9 mouse cellular contexts compared by ENCODE assay signal in the genomic region with DNA sequence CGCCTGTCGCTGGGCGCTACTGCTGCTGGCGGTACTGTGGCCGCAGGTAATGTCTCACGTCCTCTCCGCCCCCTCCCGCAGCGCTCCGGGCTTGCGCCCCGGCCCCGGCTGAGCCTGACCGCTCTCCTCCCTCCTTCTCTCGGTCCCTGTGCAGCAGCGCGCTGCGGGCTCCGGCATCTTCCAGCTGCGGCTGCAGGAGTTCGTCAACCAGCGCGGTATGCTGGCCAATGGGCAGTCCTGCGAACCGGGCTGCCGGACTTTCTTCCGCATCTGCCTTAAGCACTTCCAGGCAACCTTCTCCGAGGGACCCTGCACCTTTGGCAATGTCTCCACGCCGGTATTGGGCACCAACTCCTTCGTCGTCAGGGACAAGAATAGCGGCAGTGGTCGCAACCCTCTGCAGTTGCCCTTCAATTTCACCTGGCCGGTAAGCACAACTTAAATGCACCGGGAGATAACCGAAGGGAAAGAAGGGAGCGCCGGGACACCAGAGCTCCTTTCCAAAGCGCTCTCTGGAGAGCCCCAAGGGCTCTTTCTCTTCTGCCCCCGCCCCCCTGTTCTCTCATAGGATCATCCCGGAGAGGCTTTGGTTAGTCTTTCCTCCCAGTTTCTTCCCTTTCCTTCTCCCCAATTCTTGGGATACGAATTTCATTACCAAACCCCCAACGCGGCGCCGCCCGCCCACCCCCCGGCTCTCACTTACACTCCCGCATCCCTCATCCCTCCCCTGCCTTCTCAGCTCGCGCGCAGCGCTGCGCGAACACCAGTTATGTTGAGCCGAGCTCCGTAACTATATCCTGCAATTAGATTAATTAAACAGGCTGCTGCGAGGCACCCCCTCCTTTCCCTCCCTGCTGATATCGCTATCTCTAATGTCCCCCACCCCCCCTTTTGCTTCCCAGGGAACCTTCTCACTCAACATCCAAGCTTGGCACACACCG. TPM values are rescaled to one million over a fixed set of nuclear protein-coding genes. Genes with fewer than 3 reads are reported as not detected.
DNase-seq lines count a peak whose midpoint lies in the region; ATAC-seq and TF ChIP-seq lines count a peak whose summit lies in the region.
"Had no signal": no experiment of that assay in that cellular context is flagged by ENCODE, and none has a peak within 500 bp of the region (broad histone marks: within the 10 kb centered on the region; RNA-seq: fewer than 3 reads in every experiment).

No protein-coding gene starts in this region.

- no peaks in the 10 kb centered on the region for H3K9me3 ChIP-seq in heart, embryonic 16.5 days (replicated peaks; ENCODE audit: control insufficient read depth, low read length)
- no peaks in the 10 kb centered on the region for H3K9me3 ChIP-seq in liver, embryonic 11.5 days (ENCODE audit: control insufficient read depth, low read length)
- no peaks in the 10 kb centered on the region for H3K9me3 ChIP-seq in stomach, embryonic 15.5 days

- DNase-seq in left cerebral cortex, adult 2 months (ENCODE audit: extremely low spot score in 1 of 2, low spot score in 2 of 2) = no peak
- DNase-seq in left cerebral cortex, postnatal 36 days (ENCODE audit: low spot score in 2 of 2) = no peak
- DNase-seq in brain, adult 2 months (ENCODE audit: low read depth, low spot score) = peak; percentile 14
- DNase-seq in liver, embryonic 11.5 days (ENCODE audit: low spot score) = peak; percentile 52
- DNase-seq in adrenal gland, postnatal 14 days = no peak
- DNase-seq in layer of hippocampus, adult 9-10 months (ENCODE audit: low spot score) = no peak

- no peak for ATAC-seq in heart, embryonic 16.5 days (replicated peaks; ENCODE audit: extremely low read depth, insufficient read depth, low FRiP score)
- no peak for ATAC-seq in liver, embryonic 11.5 days (replicated peaks; ENCODE audit: low FRiP score)
- no peak for ATAC-seq in stomach, embryonic 15.5 days (ENCODE audit: insufficient read depth, low FRiP score, low read depth)

- H3K4me3 ChIP-seq in left cerebral cortex, adult 2 months = peak overlapping the region; percentile 50
- peak overlapping the region; percentile 65 for H3K4me3 ChIP-seq in heart, embryonic 16.5 days (ENCODE audit: low read length)
- H3K4me3 ChIP-seq in liver, embryonic 11.5 days (ENCODE audit: low read depth, low read length) = peak overlapping the region; percentile 59
- peak overlapping the region; percentile 52 for H3K4me3 ChIP-seq in stomach, embryonic 15.5 days (replicated peaks)

- under 1% methylated on average over 60 of the region's 61 CpGs for WGBS in heart, embryonic 16.5 days
- 2% methylated on average over 52 of the region's 61 CpGs for WGBS in liver, embryonic 11.5 days
- WGBS in stomach, embryonic 15.5 days = under 1% methylated on average over 61 of the region's 61 CpGs

- TF ChIP-seq CTCF in left cerebral cortex, adult 2 months (IDR thresholded peaks at IDR 0.05) = no peak

- no peaks in the 10 kb centered on the region for H3K36me3 ChIP-seq in heart, embryonic 16.5 days (ENCODE audit: control insufficient read depth, insufficient read depth)
- no peaks in the 10 kb centered on the region for H3K36me3 ChIP-seq in liver, embryonic 11.5 days (ENCODE audit: control insufficient read depth, insufficient read depth, low read length)
- no peaks in the 10 kb centered on the region for H3K36me3 ChIP-seq in stomach, embryonic 15.5 days

- H3K9ac ChIP-seq in heart, embryonic 16.5 days (ENCODE audit: low read length) = peak overlapping the region; percentile 77
- peak overlapping the region; percentile 40; the same call in 1 of the 2 replicates for H3K9ac ChIP-seq in liver, embryonic 11.5 days (ENCODE audit: low read depth, low read length)
- H3K9ac ChIP-seq in stomach, embryonic 15.5 days = peak overlapping the region; percentile 37

- peaks cover 70% of the 10 kb centered on the region for H3K27me3 ChIP-seq in heart, embryonic 16.5 days (ENCODE audit: control insufficient read depth, insufficient read depth, low read length)
- peaks cover 89% of the 10 kb centered on the region for H3K27me3 ChIP-seq in liver, embryonic 11.5 days (replicated peaks; ENCODE audit: control insufficient read depth, insufficient read depth, low read length)
- H3K27me3 ChIP-seq in stomach, embryonic 15.5 days (replicated peaks) = peaks cover 71% of the 10 kb centered on the region

- peak overlapping the region; percentile 44; the same call in 1 of the 2 replicates for H3K27ac ChIP-seq in left cerebral cortex, adult 2 months
- peak overlapping the region; percentile 61 for H3K27ac ChIP-seq in heart, embryonic 16.5 days (ENCODE audit: low read length)
- no peak overlapping the region for H3K27ac ChIP-seq in liver, embryonic 11.5 days (ENCODE audit: low read depth, low read length)
- H3K27ac ChIP-seq in stomach, embryonic 15.5 days = peak overlapping the region; percentile 55; the same call in 1 of the 2 replicates

- peaks cover 26% of the 10 kb centered on the region for H3K4me1 ChIP-seq in heart, embryonic 16.5 days (ENCODE audit: control insufficient read depth, insufficient read depth, low read length)
- peaks cover 54% of the 10 kb centered on the region for H3K4me1 ChIP-seq in liver, embryonic 11.5 days (replicated peaks; ENCODE audit: control insufficient read depth, insufficient read depth, low read length)
- H3K4me1 ChIP-seq in stomach, embryonic 15.5 days = peaks cover 54% of the 10 kb centered on the region

- peak overlapping the region; percentile 85 for H3K4me2 ChIP-seq in heart, embryonic 16.5 days (ENCODE audit: low read depth, low read length)
- peak overlapping the region; percentile 88 for H3K4me2 ChIP-seq in liver, embryonic 11.5 days
- H3K4me2 ChIP-seq in stomach, embryonic 15.5 days = peak overlapping the region; percentile 96

- intact Hi-C loops in left cerebral cortex, adult 2 months (cut with DNase I) = no loop called here
- intact Hi-C loops in left cerebral cortex, postnatal 36 days (cut with DNase I) = loop anchor here (5.0 kb wide), 1 partner anchor 86 kb away; no protein-coding TSS in a partner anchor

RNA-seq across cellular contexts. Expression of a gene that starts 0.8 kb away (rescaled TPM):
- total RNA-seq in left cerebral cortex, adult 2 months (2021) = 1 to 10 TPM; 2.3 to 2.4 TPM
- 1 to 10 TPM; 3.2 to 3.8 TPM for total RNA-seq in left cerebral cortex, postnatal 36 days (2021)
- polyA plus RNA-seq in heart, embryonic 16.5 days (2015; fragmentation: Nextera tagmentation; extraction: Ambion mirVana) = 14.1 TPM in 2 replicates
- 5.3 and 5.9 TPM in 2 replicates for polyA plus RNA-seq in liver, embryonic 11.5 days (2014; fragmentation: Nextera tagmentation; extraction: Ambion mirVana)
- polyA plus RNA-seq in stomach, embryonic 15.5 days (2015; fragmentation: Nextera tagmentation; extraction: Ambion mirVana) = 7.0 and 8.7 TPM in 2 replicates
- total RNA-seq in adrenal gland, postnatal 14 days (2021) = 13.7 and 14.4 TPM in 2 replicates
- total RNA-seq: neutrophil, adult 5-6 weeks had no signal

RNA-seq across cellular contexts. Expression of a gene that starts 24.6 kb away (rescaled TPM):
- total RNA-seq in left cerebral cortex, adult 2 months (2021) = 1 to 10 TPM; 7.5 to 8.7 TPM
- 1 to 10 TPM; 8.2 to 8.9 TPM for total RNA-seq in left cerebral cortex, postnatal 36 days (2021)
- 0.42 and 0.50 TPM in 2 replicates for polyA plus RNA-seq in heart, embryonic 16.5 days (2015; fragmentation: Nextera tagmentation; extraction: Ambion mirVana)
- polyA plus RNA-seq in liver, embryonic 11.5 days (2014; fragmentation: Nextera tagmentation; extraction: Ambion mirVana) = 2.9 and 3.2 TPM in 2 replicates
- polyA plus RNA-seq in stomach, embryonic 15.5 days (2015; fragmentation: Nextera tagmentation; extraction: Ambion mirVana) = 1.6 TPM in 2 replicates
- total RNA-seq in adrenal gland, postnatal 14 days (2021) = 3.7 and 6.2 TPM in 2 replicates

RNA-seq across cellular contexts. Expression of a gene that starts 37.9 kb away (rescaled TPM):
- total RNA-seq in left cerebral cortex, adult 2 months (2021) = 10 to 100 TPM; 47.2 to 50.8 TPM
- total RNA-seq in left cerebral cortex, postnatal 36 days (2021) = 10 to 100 TPM; 47.7 to 50.1 TPM
- 13.3 and 13.6 TPM in 2 replicates for polyA plus RNA-seq in heart, embryonic 16.5 days (2015; fragmentation: Nextera tagmentation; extraction: Ambion mirVana)
- polyA plus RNA-seq in liver, embryonic 11.5 days (2014; fragmentation: Nextera tagmentation; extraction: Ambion mirVana) = 13.4 and 14.0 TPM in 2 replicates
- polyA plus RNA-seq in stomach, embryonic 15.5 days (2015; fragmentation: Nextera tagmentation; extraction: Ambion mirVana) = 16.4 and 18.0 TPM in 2 replicates
- total RNA-seq in adrenal gland, postnatal 14 days (2021) = 18.1 and 18.6 TPM in 2 replicates

RNA-seq across cellular contexts. Expression of a gene that starts 55.4 kb away (rescaled TPM):
- 10 to 100 TPM in 1 of 2 experiments, 1 to 10 TPM in 1; 9.8 to 11.1 TPM for total RNA-seq in left cerebral cortex, adult 2 months (2021)
- 10 to 100 TPM in 1 of 2 experiments, 1 to 10 TPM in 1; 7.9 to 10.9 TPM for total RNA-seq in left cerebral cortex, postnatal 36 days (2021)
- polyA plus RNA-seq in heart, embryonic 16.5 days (2015; fragmentation: Nextera tagmentation; extraction: Ambion mirVana) = 1.0 and 1.3 TPM in 2 replicates
- 0.38 TPM in 1 of 2 replicates, not detected in the other for polyA plus RNA-seq in liver, embryonic 11.5 days (2014; fragmentation: Nextera tagmentation; extraction: Ambion mirVana)
- 27.1 and 28.4 TPM in 2 replicates for polyA plus RNA-seq in stomach, embryonic 15.5 days (2015; fragmentation: Nextera tagmentation; extraction: Ambion mirVana)
- 0.41 TPM in 1 of 2 replicates, not detected in the other for total RNA-seq in adrenal gland, postnatal 14 days (2021)

Comparison
In these comparisons a context has a peak if more than half of its experiments do, and no peak if none do; other contexts are left out.
1. DNase-seq: peak in brain, adult 2 months (single experiment) and liver, embryonic 11.5 days (single experiment); none in left cerebral cortex, adult 2 months (0 of 2), left cerebral cortex, postnatal 36 days (0 of 2), adrenal gland, postnatal 14 days (single experiment) and layer of hippocampus, adult 9-10 months (single experiment).
2. Peak in every context shown above with its lines, with median percentiles within 50 percentile points of each other: H3K4me3 ChIP-seq, H3K4me2 ChIP-seq and H3K9ac ChIP-seq.